Mouse (Mus musculus): ENCODE data around the gene Tshz2. TPM values are rescaled to one million over a fixed set of nuclear protein-coding genes. Genes with fewer than 3 reads are reported as not detected.

Gene Tshz2
- polyA plus RNA-seq, 1 experiment from 2014 or later: 2.7 TPM

DNA sequence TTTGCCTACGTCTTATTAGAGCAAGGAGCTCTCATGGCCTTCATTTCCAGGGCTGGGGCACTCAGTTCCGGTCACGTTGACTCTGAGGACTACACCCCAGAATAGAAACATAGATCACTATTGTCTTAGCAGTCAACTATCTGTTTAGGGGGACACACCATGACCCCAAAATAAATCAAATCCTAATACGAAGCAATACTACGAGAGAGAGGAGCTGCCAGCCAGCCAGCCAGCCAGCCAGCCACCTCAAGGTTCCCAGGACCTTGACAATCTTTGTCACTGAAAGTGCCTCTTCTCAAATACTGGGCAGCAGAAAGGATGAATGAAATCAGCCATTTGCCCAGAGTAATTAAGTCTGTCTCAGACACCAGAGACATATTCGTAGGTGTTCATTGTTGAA is 393.1 kb downstream of the Tshz2 start:
- Histone ChIP-seq H3K36me3 (replicated peaks) (no peaks in the 10 kb centered on the region), H3K27ac (replicated peaks) (no peak overlapping the region), H3K9me3 (peaks cover 3% of the 10 kb centered on the region; the same call in 1 of the 2 replicates), H3K4me3 (no peak overlapping the region), H3K27me3 (replicated peaks; ENCODE audit: low read depth, poor library complexity, severe bottlenecking) (no peaks in the 10 kb centered on the region), H3K4me1 (peaks cover 9% of the 10 kb centered on the region; the same call in 1 of the 2 replicates)
- 96% methylated on average over 6 of the region's 6 CpGs for WGBS
- DNase-seq (ENCODE audit: low spot score): no peak

GRCm38 (mm10) chr2:170027837-170028236 is 395.0 kb downstream of the Tshz2 start:
- WGBS: 88% methylated on average over 7 of the region's 7 CpGs
- peaks cover 12% of the 10 kb centered on the region; the same call in 1 of the 2 replicates for H3K4me1 ChIP-seq
- no peak overlapping the region for H3K4me3 ChIP-seq
- H3K27ac ChIP-seq (replicated peaks): no peak overlapping the region
- H3K27me3 ChIP-seq (replicated peaks; ENCODE audit: low read depth, poor library complexity, severe bottlenecking): no peaks in the 10 kb centered on the region
- DNase-seq (ENCODE audit: low spot score): no peak
- peaks cover 3% of the 10 kb centered on the region; the same call in 1 of the 2 replicates for H3K9me3 ChIP-seq
- no peaks in the 10 kb centered on the region for H3K36me3 ChIP-seq (replicated peaks)

- 77% methylated on average over 24 of the region's 24 CpGs for WGBS
- Histone ChIP-seq H3K4me3 (no peak overlapping the region), H3K27ac (replicated peaks) (no peak overlapping the region), H3K9me3 (peaks cover 3% of the 10 kb centered on the region; the same call in 1 of the 2 replicates), H3K4me1 (peaks cover 10% of the 10 kb centered on the region; the same call in 1 of the 2 replicates), H3K36me3 (replicated peaks) (no peaks in the 10 kb centered on the region), H3K27me3 (replicated peaks; ENCODE audit: low read depth, poor library complexity, severe bottlenecking) (no peaks in the 10 kb centered on the region)
- DNase-seq (ENCODE audit: low spot score): no peak
Observed at GRCm38 (mm10) chr2:170028488-170029303, 395.9 kb downstream of the Tshz2 start.

DNA sequence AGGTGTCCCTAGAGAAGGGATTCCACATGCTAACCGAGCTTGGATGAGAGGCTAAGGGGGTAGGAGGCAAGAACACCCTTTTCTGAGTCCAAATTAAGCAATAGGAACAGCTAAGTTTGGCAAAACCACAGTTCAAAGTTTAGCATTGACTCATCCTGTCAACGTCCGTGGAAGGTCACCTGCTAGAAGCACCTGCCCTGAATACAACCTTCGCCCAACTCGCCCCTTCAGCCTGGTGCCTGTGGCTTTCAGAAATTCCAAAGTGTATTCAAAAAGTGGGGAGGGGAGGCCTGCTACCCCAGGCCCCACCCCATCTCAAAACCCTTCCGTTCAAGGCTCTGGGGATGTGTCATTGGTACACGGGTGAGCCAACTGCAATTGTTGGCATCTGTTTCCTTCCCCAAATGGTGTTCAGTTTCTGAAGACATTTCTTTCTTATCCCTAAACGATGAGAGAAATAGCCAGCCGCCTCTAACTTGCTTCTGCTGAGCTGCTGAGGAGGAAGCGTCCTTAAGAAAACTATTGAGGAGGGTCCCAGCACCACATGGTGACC is 396.6 kb downstream of the Tshz2 start:
- Histone ChIP-seq H3K4me1 (peaks cover 8% of the 10 kb centered on the region; the same call in 1 of the 2 replicates), H3K27me3 (replicated peaks; ENCODE audit: low read depth, poor library complexity, severe bottlenecking) (no peaks in the 10 kb centered on the region), H3K4me3 (no peak overlapping the region), H3K36me3 (replicated peaks) (no peaks in the 10 kb centered on the region), H3K9me3 (peaks cover 3% of the 10 kb centered on the region; the same call in 1 of the 2 replicates), H3K27ac (replicated peaks) (no peak overlapping the region)
- no peak for DNase-seq (ENCODE audit: low spot score)
- WGBS: 91% methylated on average over 10 of the region's 10 CpGs

DNA sequence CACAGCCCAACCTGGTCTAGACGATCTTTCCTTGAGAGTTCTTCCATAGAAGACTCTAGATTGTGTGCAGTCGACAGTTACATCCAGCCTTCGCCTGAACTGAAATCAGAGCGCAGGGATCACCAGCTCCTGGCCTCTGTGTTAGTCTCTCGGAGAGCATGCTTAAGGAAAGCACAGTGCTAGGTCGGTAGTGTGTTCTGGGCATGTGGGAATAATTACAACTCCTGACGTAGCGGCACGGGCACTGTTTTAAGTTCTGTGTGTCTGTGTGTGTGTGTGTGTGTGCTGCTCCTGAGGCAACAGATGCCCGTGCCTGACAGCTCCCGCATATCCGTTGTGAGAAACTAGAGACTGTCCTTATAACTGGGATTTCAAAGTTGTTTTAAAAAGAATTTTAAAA is 398.4 kb downstream of the Tshz2 start:
- 72% methylated on average over 12 of the region's 12 CpGs for WGBS
- H3K4me1 ChIP-seq: peaks cover 8% of the 10 kb centered on the region; the same call in 1 of the 2 replicates
- H3K36me3 ChIP-seq (replicated peaks): no peaks in the 10 kb centered on the region
- no peaks in the 10 kb centered on the region for H3K27me3 ChIP-seq (replicated peaks; ENCODE audit: low read depth, poor library complexity, severe bottlenecking)
- H3K9me3 ChIP-seq: peaks cover 3% of the 10 kb centered on the region; the same call in 1 of the 2 replicates
- H3K27ac ChIP-seq (replicated peaks): no peak overlapping the region
- DNase-seq (ENCODE audit: low spot score): peak; percentile 56
- H3K4me3 ChIP-seq: no peak overlapping the region

DNA sequence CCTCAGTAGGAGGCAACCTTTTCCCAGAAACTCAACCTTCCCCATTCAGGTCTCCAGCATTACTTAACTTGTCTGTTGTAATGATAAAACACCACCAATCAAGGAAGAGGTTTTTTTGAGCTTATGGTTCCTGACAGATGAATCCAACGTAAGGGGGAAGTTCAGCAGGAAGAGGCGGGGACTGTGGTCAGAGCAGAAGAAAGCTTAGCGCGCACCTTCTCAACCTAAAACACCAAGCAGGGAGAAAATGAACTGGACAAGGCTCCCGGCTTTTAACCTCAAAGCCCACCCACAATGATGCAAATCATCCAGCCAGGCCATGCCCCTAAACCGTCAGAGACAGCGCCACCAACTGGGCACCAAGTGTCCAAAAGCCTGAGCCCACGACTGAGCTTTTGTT is 399.1 kb downstream of the Tshz2 start:
- no peaks in the 10 kb centered on the region for H3K27me3 ChIP-seq (replicated peaks; ENCODE audit: low read depth, poor library complexity, severe bottlenecking)
- WGBS: 78% methylated on average over 8 of the region's 8 CpGs

GRCm38 (mm10) chr2:170033219-170033618 is 400.4 kb downstream of the Tshz2 start:
- H3K27me3 ChIP-seq (replicated peaks; ENCODE audit: low read depth, poor library complexity, severe bottlenecking): no peaks in the 10 kb centered on the region
- no peak for DNase-seq (ENCODE audit: low spot score)
- H3K36me3 ChIP-seq (replicated peaks): no peaks in the 10 kb centered on the region
- H3K4me1 ChIP-seq: peaks cover 8% of the 10 kb centered on the region; the same call in 1 of the 2 replicates
- WGBS: 81% methylated on average over 5 of the region's 5 CpGs
- peak overlapping the region; percentile 48 for H3K27ac ChIP-seq (replicated peaks)
- no peaks in the 10 kb centered on the region for H3K9me3 ChIP-seq
- no peak overlapping the region for H3K4me3 ChIP-seq

More for the DNA sequence above, 399.1 kb downstream of the Tshz2 start:
- H3K27ac ChIP-seq (replicated peaks): no peak overlapping the region
- no peaks in the 10 kb centered on the region for H3K36me3 ChIP-seq (replicated peaks)
- H3K4me1 ChIP-seq: peaks cover 8% of the 10 kb centered on the region; the same call in 1 of the 2 replicates
- no peak overlapping the region for H3K4me3 ChIP-seq
- H3K9me3 ChIP-seq: peaks cover 3% of the 10 kb centered on the region; the same call in 1 of the 2 replicates
- no peak for DNase-seq (ENCODE audit: low spot score)

GRCm38 (mm10) chr2:170034794-170035193 is 402.0 kb downstream of the Tshz2 start:
- WGBS: 93% methylated on average over 11 of the region's 11 CpGs
- no peaks in the 10 kb centered on the region for H3K36me3 ChIP-seq (replicated peaks)
- peaks cover 14% of the 10 kb centered on the region; the same call in 1 of the 2 replicates for H3K4me1 ChIP-seq
- no peak for DNase-seq (ENCODE audit: low spot score)
- no peak overlapping the region for H3K4me3 ChIP-seq
- no peaks in the 10 kb centered on the region for H3K27me3 ChIP-seq (replicated peaks; ENCODE audit: low read depth, poor library complexity, severe bottlenecking)
- no peak overlapping the region for H3K27ac ChIP-seq (replicated peaks)
- no peaks in the 10 kb centered on the region for H3K9me3 ChIP-seq

- H3K36me3 ChIP-seq (replicated peaks): no peaks in the 10 kb centered on the region
- no peak overlapping the region for H3K4me3 ChIP-seq
- 77% methylated on average over 11 of the region's 11 CpGs for WGBS
Observed at GRCm38 (mm10) chr2:170036791-170037241, 404.0 kb downstream of the Tshz2 start.

GRCm38 (mm10) chr2:170037346-170037745 is 404.5 kb downstream of the Tshz2 start:
- Histone ChIP-seq H3K27me3 (replicated peaks; ENCODE audit: low read depth, poor library complexity, severe bottlenecking) (no peaks in the 10 kb centered on the region), H3K27ac (replicated peaks) (no peak overlapping the region), H3K36me3 (replicated peaks) (no peaks in the 10 kb centered on the region), H3K9me3 (no peaks in the 10 kb centered on the region), H3K4me3 (no peak overlapping the region), H3K4me1 (peaks cover 25% of the 10 kb centered on the region)
- DNase-seq (ENCODE audit: low spot score): no peak
- 83% methylated on average over 13 of the region's 13 CpGs for WGBS

More at GRCm38 (mm10) chr2:170036791-170037241, 404.0 kb downstream of the Tshz2 start:
- H3K27ac ChIP-seq (replicated peaks): no peak overlapping the region
- DNase-seq (ENCODE audit: low spot score): no peak
- no peaks in the 10 kb centered on the region for H3K27me3 ChIP-seq (replicated peaks; ENCODE audit: low read depth, poor library complexity, severe bottlenecking)
- no peaks in the 10 kb centered on the region for H3K9me3 ChIP-seq
- H3K4me1 ChIP-seq: peaks cover 28% of the 10 kb centered on the region

DNA sequence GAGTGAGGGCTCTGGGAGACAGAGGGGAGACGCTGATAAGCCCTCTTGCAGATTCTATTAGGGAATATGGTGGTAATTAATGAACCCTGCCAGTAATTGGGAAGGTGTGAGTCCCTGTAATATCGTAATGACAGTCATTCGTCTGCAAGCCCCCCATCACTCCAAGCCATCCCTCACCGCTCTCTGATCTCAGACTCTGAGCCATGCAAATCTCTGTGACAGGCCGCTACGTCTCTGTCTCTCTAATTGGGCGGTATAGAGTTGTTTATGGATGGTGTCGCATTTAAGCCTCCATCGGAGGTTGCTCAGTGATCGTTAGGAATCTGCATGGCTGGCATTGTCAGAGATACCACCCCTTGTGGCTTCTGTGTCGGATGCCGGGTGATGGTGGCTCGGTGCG is 407.0 kb downstream of the Tshz2 start:
- H3K4me3 ChIP-seq: no peak overlapping the region
- H3K27me3 ChIP-seq (replicated peaks; ENCODE audit: low read depth, poor library complexity, severe bottlenecking): no peaks in the 10 kb centered on the region
- no peak overlapping the region for H3K27ac ChIP-seq (replicated peaks)
- DNase-seq (ENCODE audit: low spot score): no peak
- peaks cover 20% of the 10 kb centered on the region for H3K4me1 ChIP-seq
- 73% methylated on average over 14 of the region's 14 CpGs for WGBS
- no peaks in the 10 kb centered on the region for H3K36me3 ChIP-seq (replicated peaks)
- no peaks in the 10 kb centered on the region for H3K9me3 ChIP-seq

DNA sequence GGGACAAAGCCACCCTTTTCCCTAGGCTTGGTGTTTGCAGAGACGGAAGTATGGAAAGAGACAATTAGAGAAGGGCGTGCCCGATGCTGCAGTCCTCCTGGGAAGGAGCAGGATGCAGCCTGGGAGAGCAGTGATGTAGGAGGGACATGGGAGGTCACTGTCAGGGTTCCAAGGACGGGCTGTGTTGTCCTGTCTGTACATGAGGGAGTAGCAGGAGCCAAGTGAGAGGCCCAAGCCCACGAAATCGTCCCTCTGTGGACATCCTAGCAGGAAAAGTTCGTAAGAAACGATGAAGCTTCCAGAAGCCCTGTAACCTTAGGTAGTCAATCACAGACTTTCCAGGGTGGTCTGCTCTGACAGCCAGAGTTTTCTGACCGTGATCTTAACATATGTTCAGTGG is 408.3 kb downstream of the Tshz2 start:
- Histone ChIP-seq H3K27ac (replicated peaks) (peak overlapping the region; percentile 48; the same call in 1 of the 2 replicates), H3K36me3 (replicated peaks) (no peaks in the 10 kb centered on the region), H3K9me3 (peaks cover 4% of the 10 kb centered on the region; the same call in 1 of the 2 replicates), H3K4me3 (no peak overlapping the region), H3K4me1 (peaks cover 20% of the 10 kb centered on the region), H3K27me3 (replicated peaks; ENCODE audit: low read depth, poor library complexity, severe bottlenecking) (no peaks in the 10 kb centered on the region)
- 68% methylated on average over 9 of the region's 9 CpGs for WGBS
- no peak for DNase-seq (ENCODE audit: low spot score)

Data from embryonic facial prominence, embryonic 10.5 days (tissue).